Mouse (Mus musculus): ENCODE measurements around the gene Agap2. TPM values are rescaled to one million over a fixed set of nuclear protein-coding genes. Genes with fewer than 3 reads are reported as not detected.

Gene Agap2
- 3.5 and 11.0 TPM in 2 replicates for polyA plus RNA-seq (2012; rRNA removed; ENCODE audit: low replicate concordance)

GRCm38 (mm10) chr10:127075080-127075479 lies at the start of gene Agap2:
Gene Agap2, plus strand, starts transcription at chr10:127075284.

GRCm38 (mm10) chr10:127030336-127031296 lies 44.5 kb upstream of the Agap2 start, which contains the start of gene Tsfm:
Gene Tsfm, minus strand, starts transcription at chr10:127030840.

GRCm38 (mm10) chr10:127041274-127041766 lies 33.8 kb upstream of the Agap2 start, which contains the start of the genes Mettl1 and Eef1akmt3:
Gene Mettl1, plus strand, starts transcription at chr10:127041414.
Gene Eef1akmt3, minus strand, starts transcription at chr10:127041513.

GRCm38 (mm10) chr10:127047954-127048353 lies 27.1 kb upstream of the Agap2 start, which contains the start of gene Cyp27b1:
Gene Cyp27b1, plus strand, starts transcription at chr10:127048250.

GRCm38 (mm10) chr10:127059968-127060916 lies 14.8 kb upstream of the Agap2 start, which contains the start of gene March9:
Gene March9, minus strand, starts transcription at chr10:127060184.

GRCm38 (mm10) chr10:127063239-127063872 lies 11.7 kb upstream of the Agap2 start, which contains the start of gene Cdk4:
Gene Cdk4, plus strand, starts transcription at chr10:127063534.

GRCm38 (mm10) chr10:127070190-127071121 lies 4.6 kb upstream of the Agap2 start, which contains the start of gene Tspan31:
Gene Tspan31, minus strand, starts transcription at chr10:127070264.

GRCm38 (mm10) chr10:127121066-127121477 lies 46.0 kb downstream of the Agap2 start, which contains the start of gene Os9:
Gene Os9, minus strand, starts transcription at chr10:127121131.

Other genes with a start within 250 kb of the Agap2 start
- 5.5 and 5.8 TPM in 2 replicates for gene Atp23, start 173.9 kb upstream of the Agap2 start, polyA plus RNA-seq (2012; rRNA removed; ENCODE audit: low replicate concordance)
- 59.2 and 74.5 TPM in 2 replicates for gene Ctdsp2, start 96.6 kb upstream of the Agap2 start, polyA plus RNA-seq (2012; rRNA removed; ENCODE audit: low replicate concordance)
- gene Avil, start 74.6 kb upstream of the Agap2 start, polyA plus RNA-seq (2012; rRNA removed; ENCODE audit: low replicate concordance) = 0.83 and 9.1 TPM in 2 replicates
- gene Tsfm, start 44.4 kb upstream of the Agap2 start, polyA plus RNA-seq (2012; rRNA removed; ENCODE audit: low replicate concordance) = 31.8 and 44.1 TPM in 2 replicates
- 7.0 and 13.9 TPM in 2 replicates for gene Mettl1, start 33.9 kb upstream of the Agap2 start, polyA plus RNA-seq (2012; rRNA removed; ENCODE audit: low replicate concordance)
- gene Eef1akmt3, start 33.8 kb upstream of the Agap2 start, polyA plus RNA-seq (2012; rRNA removed; ENCODE audit: low replicate concordance) = 0.58 and 1.6 TPM in 2 replicates
- gene Cyp27b1, start 27.0 kb upstream of the Agap2 start, polyA plus RNA-seq (2012; rRNA removed; ENCODE audit: low replicate concordance) = 0.13 and 0.65 TPM in 2 replicates
- gene March9, start 15.1 kb upstream of the Agap2 start, polyA plus RNA-seq (2012; rRNA removed; ENCODE audit: low replicate concordance) = 4.3 and 5.4 TPM in 2 replicates
- 76.0 and 80.3 TPM in 2 replicates for gene Cdk4, start 11.8 kb upstream of the Agap2 start, polyA plus RNA-seq (2012; rRNA removed; ENCODE audit: low replicate concordance)
- 35.7 and 49.3 TPM in 2 replicates for gene Tspan31, start 5.0 kb upstream of the Agap2 start, polyA plus RNA-seq (2012; rRNA removed; ENCODE audit: low replicate concordance)
- gene Os9, start 45.8 kb downstream of the Agap2 start, polyA plus RNA-seq (2012; rRNA removed; ENCODE audit: low replicate concordance) = 93.3 and 122 TPM in 2 replicates
- gene B4galnt1, start 89.9 kb downstream of the Agap2 start, polyA plus RNA-seq (2012; rRNA removed; ENCODE audit: low replicate concordance) = 360 and 560 TPM in 2 replicates
- 0.82 and 1.6 TPM in 2 replicates for gene Slc26a10, start 105.4 kb downstream of the Agap2 start, polyA plus RNA-seq (2012; rRNA removed; ENCODE audit: low replicate concordance)
- 14.2 and 14.6 TPM in 2 replicates for gene Arhgef25, start 114.8 kb downstream of the Agap2 start, polyA plus RNA-seq (2012; rRNA removed; ENCODE audit: low replicate concordance)
- gene Dtx3, start 120.4 kb downstream of the Agap2 start, polyA plus RNA-seq (2012; rRNA removed; ENCODE audit: low replicate concordance) = 35.7 and 63.9 TPM in 2 replicates
- 17.3 and 27.4 TPM in 2 replicates for gene Pip4k2c, start 136.3 kb downstream of the Agap2 start, polyA plus RNA-seq (2012; rRNA removed; ENCODE audit: low replicate concordance)
- gene Kif5a, start 188.1 kb downstream of the Agap2 start, polyA plus RNA-seq (2012; rRNA removed; ENCODE audit: low replicate concordance) = 1.7 and 6.0 TPM in 2 replicates
- 160 and 195 TPM in 2 replicates for gene Dctn2, start 191.1 kb downstream of the Agap2 start, polyA plus RNA-seq (2012; rRNA removed; ENCODE audit: low replicate concordance)
- gene Mbd6, start 213.7 kb downstream of the Agap2 start, polyA plus RNA-seq (2012; rRNA removed; ENCODE audit: low replicate concordance) = 74.0 and 74.1 TPM in 2 replicates
- gene Mars, start 236.5 kb downstream of the Agap2 start, polyA plus RNA-seq (2012; rRNA removed; ENCODE audit: low replicate concordance) = 20.5 and 36.1 TPM in 2 replicates
- 5.5 and 13.7 TPM in 2 replicates for gene Arhgap9, start 246.7 kb downstream of the Agap2 start, polyA plus RNA-seq (2012; rRNA removed; ENCODE audit: low replicate concordance)

All from duodenum, adult 2 months (tissue).